ENCODE assay signal across 9 mouse cellular contexts in the genomic region with DNA sequence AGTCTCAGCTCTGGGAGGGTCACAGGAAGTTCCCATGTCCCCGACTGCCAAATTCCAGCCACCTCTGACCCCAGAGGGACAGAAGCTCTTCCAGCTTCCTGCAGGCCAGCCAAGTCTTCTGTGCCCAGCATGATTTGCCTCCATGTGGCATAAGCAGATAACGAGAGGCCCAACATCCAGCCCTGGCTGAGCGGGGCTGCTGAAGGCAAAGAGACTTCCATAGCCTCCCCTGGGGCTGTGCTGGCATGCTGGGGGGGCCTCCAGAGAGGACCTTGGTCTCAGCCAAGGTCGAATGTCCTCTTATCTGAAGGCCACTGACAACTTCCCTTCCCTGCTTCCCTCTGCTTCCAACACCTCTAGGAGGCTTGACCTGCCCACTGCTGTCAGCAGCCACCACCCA. TPM values are rescaled to one million over a fixed set of nuclear protein-coding genes. Genes with fewer than 3 reads are reported as not detected.
DNase-seq lines count a peak whose midpoint lies in the region; ATAC-seq lines count a peak whose summit lies in the region.
"Had no signal": no experiment of that assay in that cellular context is flagged by ENCODE, and none has a peak within 500 bp of the region (broad histone marks: within the 10 kb centered on the region; RNA-seq: fewer than 3 reads in every experiment).

No protein-coding gene starts in this region.

- H3K27ac ChIP-seq in heart, embryonic 14.5 days (replicated peaks in 1 of 2; ENCODE audit: control insufficient read depth in 1 of 2, insufficient read depth in 1 of 2, low read depth in 2 of 2, low read length in 2 of 2), result peak overlapping the region; percentile 79 to 85

- DNase-seq in right cerebral cortex, postnatal 4 days, result peak; percentile 19
- DNase-seq in right cerebral cortex, postnatal 36 days (ENCODE audit: low spot score in 2 of 2), result no peak
- peak; percentile 68 to 77 for DNase-seq in kidney, postnatal 36 days
- DNase-seq in urinary bladder, postnatal 4 days (ENCODE audit: low spot score in 2 of 2), result no peak
- DNase-seq in cerebellum, adult 8-10 months, result no peak
- no peak for DNase-seq in gastrocnemius, adult 18-20 months (ENCODE audit: low spot score)

- H3K9me3 ChIP-seq in heart, embryonic 14.5 days (ENCODE audit: control insufficient read depth, low read length), result no peaks in the 10 kb centered on the region

- H3K4me1 ChIP-seq in heart, embryonic 14.5 days (ENCODE audit: control insufficient read depth in 2 of 2, insufficient read depth in 2 of 2, low read length in 2 of 2), result peaks cover 25 to 31% of the 10 kb centered on the region in 2 experiments

- 1% methylated on average over 4 of the region's 4 CpGs for whole genome bisulfite sequencing in heart, embryonic 14.5 days

- H3K9ac ChIP-seq in heart, embryonic 14.5 days (ENCODE audit: low read length), result peak overlapping the region; percentile 32; the same call in 1 of the 2 replicates

- peak; percentile 71 for ATAC-seq in heart, embryonic 14.5 days (ENCODE audit: insufficient number of reproducible peaks, insufficient read depth, low FRiP score, low read depth)
- ATAC-seq in megakaryocyte progenitor cell, adult 5-6 weeks (replicated peaks; ENCODE audit: poor library complexity), result peak; percentile 30; the same call in 1 of the 2 replicates

- H3K4me3 ChIP-seq in heart, embryonic 14.5 days (ENCODE audit: control insufficient read depth in 1 of 2, insufficient read depth in 1 of 2, low read depth in 1 of 2, low read length in 2 of 2), result peak overlapping the region; percentile 23 to 26

- no peaks in the 10 kb centered on the region for H3K27me3 ChIP-seq in heart, embryonic 14.5 days (ENCODE audit: control insufficient read depth, insufficient read depth, low read length)

- H3K4me2 ChIP-seq in heart, embryonic 14.5 days (ENCODE audit: low read length), result peak overlapping the region; percentile 44

- no peaks in the 10 kb centered on the region for H3K36me3 ChIP-seq in heart, embryonic 14.5 days (ENCODE audit: control insufficient read depth, insufficient read depth, low read length)

RNA-seq across cellular contexts. Expression of a gene that starts 6.8 kb away (rescaled TPM):
- polyA plus RNA-seq in heart, embryonic 14.5 days (2014; fragmentation: Nextera tagmentation; extraction: Ambion mirVana), result 15.8 and 16.8 TPM in 2 replicates
- total RNA-seq in megakaryocyte progenitor cell, adult 5-6 weeks (2015), result not detected in 2 replicates
- total RNA-seq in megakaryocyte progenitor cell, adult 5-6 weeks (2017), result not detected in 2 replicates
- 1 to 10 TPM; 3.0 to 4.0 TPM for total RNA-seq in gastrocnemius, adult 18-20 months (2021)
- polyA plus RNA-seq: neural tube, embryonic 11.5 days had no signal

RNA-seq across cellular contexts. Expression of a gene that starts 39.7 kb away (rescaled TPM):
- polyA plus RNA-seq in heart, embryonic 14.5 days (2014; fragmentation: Nextera tagmentation; extraction: Ambion mirVana), result 7.1 and 7.9 TPM in 2 replicates
- total RNA-seq in megakaryocyte progenitor cell, adult 5-6 weeks (2015), result 0.39 and 0.83 TPM in 2 replicates
- 0.08 and 0.14 TPM in 2 replicates for total RNA-seq in megakaryocyte progenitor cell, adult 5-6 weeks (2017)
- total RNA-seq in gastrocnemius, adult 18-20 months (2021), result 10 to 100 TPM; 11.4 to 71.8 TPM

Comparison
In these comparisons a context has a peak if more than half of its experiments do, and no peak if none do; other contexts are left out.
1. DNase-seq: peak in right cerebral cortex, postnatal 4 days (single experiment) and kidney, postnatal 36 days (2 of 2); none in right cerebral cortex, postnatal 36 days (0 of 2), urinary bladder, postnatal 4 days (0 of 2), cerebellum, adult 8-10 months (single experiment) and gastrocnemius, adult 18-20 months (single experiment).
2. RNA of a gene that starts 39.7 kb away (total RNA-seq): 11.4 to 71.8 TPM in gastrocnemius, adult 18-20 months; 0.08 to 0.83 TPM in megakaryocyte progenitor cell, adult 5-6 weeks; every median in the first group is over 4 times any median in the second.